Mouse (Mus musculus) ES-E14 (cell line): ENCODE data around the gene Gngt2.

Experiments
- CHD2 ChIP-seq: IDR thresholded peaks from 2 replicates; pipeline ENCODE4 v1.6.1; 2014; ENCODE audit warnings: mild to moderate bottlenecking, low read depth, low read length, inconsistent platforms
- HCFC1 ChIP-seq: IDR thresholded peaks from 2 replicates; pipeline ENCODE4 v1.6.1; 2012; ENCODE audit warnings: low read length, inconsistent platforms, borderline replicate concordance; ENCODE audit not compliant: insufficient read depth
- MAFK ChIP-seq: IDR thresholded peaks from 2 replicates; pipeline ENCODE4 v1.6.1; 2014; ENCODE audit warnings: mild to moderate bottlenecking, low read depth, low read length, inconsistent platforms; ENCODE audit not compliant: insufficient read depth
- ZNF384 ChIP-seq: IDR thresholded peaks from 2 replicates; pipeline ENCODE4 v1.6.1; 2012; ENCODE audit warnings: low read depth, low read length, inconsistent platforms

- TF ChIP-seq MAFK (no peak), ZNF384 (no peak), CHD2 (no peak), HCFC1 (no peak)
Measured at GRCm38 (mm10) chr11:95837059-95837458, at the start of gene Gngt2.
